Mouse (Mus musculus) ovary, postnatal 10 days (tissue): Measurements from ENCODE around the gene Ppil1.
"Not testable (repeated sequence)": the region's sequence is repeated elsewhere in the genome, so short reads cannot be mapped to it uniquely, and the experiment has no call there.

Experiments
- DNase-seq: peaks from one replicate; pipeline ENCODE4 v3.0.0; 2022; ENCODE audit warnings: low spot score

Ppil1 gene

DNA sequence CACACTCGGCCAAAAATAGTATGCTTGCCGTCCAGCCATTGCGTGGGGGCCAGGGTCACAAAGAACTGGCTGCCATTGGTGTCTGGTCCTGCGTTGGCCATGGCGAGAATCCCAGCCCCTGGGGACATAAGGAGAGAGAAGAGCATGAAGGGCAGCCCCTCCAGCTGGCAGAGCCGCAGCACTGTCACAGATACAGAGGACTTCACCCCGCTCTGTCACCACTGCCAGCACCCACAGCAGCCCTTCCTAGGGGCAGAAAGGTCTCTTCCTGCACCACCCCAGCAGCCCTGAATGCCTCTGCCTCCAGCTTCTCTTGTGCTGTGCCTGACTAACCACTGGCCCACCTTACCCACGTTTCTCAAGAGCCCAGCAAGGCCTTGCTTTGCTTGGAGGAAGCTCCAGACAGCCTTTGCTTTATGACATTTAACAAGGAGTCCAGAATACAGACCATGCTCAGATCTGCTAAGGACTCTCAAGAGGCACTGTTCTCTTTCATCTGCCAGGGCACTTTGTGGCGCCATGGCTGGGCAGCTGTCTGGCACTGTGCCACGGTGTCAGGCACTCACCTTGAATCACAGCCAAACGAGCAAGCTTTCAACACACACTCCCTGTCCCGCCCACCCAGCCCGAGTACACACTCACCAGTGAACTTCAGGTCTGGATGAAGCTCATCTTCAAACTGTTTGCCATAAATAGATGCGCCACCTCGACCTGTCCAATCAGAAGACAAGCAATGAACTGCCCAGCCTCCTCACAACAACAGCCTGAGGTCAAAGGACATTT lies 12.2 kb downstream of the Ppil1 start:
- DNase-seq = no peak

DNA sequence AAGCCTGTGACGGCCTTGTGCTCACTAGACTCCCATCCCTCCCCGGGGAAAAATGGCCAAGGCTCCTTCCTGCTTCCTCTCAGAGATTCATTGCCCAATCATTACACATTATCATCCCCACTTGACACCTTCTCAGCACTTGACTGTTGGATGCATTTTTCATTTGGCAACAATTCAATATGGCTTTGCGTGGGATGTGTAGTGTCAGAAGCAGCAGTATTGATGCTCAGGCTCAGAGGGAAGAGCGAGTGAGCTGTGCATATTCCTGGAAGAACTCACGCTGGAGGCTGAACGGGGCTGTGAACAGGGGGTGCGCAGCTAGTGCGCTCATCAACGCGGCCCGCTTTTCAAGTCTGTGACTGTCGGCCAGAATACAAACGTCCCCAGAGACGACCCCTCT lies 13.0 kb downstream of the Ppil1 start:
- DNase-seq = not testable (repeated sequence)

DNA sequence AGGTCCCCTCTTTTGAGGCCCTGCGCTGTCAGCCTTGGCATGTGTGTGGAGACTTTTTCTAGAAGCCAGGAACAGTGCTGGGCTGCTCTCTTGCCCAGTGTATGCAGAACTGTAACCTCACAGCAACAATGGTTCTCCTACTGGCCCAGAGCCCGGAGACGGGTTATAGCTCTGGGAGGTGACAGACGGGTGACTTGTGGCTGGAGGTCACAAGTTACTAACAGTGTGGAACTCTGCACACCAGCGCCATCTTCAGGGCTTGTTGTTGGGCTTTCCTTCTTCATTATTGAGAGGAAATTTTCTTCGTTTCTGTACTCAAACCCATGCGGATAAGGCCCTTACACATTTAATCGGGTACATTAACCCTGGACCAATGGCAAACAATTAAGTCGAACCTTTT lies 14.5 kb downstream of the Ppil1 start:
- DNase-seq = no peak

DNA sequence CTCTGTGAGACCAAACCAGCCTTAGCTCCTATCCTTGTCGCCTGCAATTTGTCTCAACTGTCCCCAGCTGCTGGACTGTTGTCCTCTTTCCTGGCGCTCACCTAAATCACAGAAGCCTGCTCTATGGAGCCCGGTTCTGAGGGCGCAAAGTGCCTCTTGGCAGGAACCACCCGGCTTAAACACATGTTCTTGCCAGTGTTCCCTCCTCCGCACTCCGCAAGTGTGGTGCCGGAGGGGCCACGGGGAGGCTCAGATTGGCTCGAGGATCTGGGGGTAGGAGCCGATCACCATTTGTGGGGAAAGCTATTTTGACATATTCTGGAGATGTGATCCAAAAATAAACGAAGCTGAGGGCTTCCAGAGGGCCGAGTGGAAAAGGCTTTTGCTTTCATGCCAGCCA lies 16.1 kb downstream of the Ppil1 start:
- no peak for DNase-seq

DNA sequence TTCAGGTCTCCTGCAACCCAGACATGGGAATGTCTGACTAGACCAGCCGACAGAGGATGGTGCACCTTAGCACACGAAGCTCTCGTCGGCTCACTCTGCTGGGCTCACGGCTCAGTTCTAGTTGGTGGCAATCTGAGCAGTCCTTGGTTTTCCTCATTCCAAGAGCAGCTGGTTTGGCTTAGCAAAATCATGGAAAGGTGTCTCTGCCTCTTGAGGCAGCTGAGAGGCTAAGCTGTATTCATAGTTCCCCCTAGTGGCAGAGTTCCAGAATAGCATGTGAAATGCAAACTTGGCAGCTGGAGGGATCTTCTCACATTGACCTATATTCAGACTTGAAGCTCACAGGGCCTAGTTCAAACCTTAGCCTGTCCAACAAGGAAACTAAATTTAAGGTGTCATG lies 17.4 kb downstream of the Ppil1 start:
- DNase-seq = no peak

DNA sequence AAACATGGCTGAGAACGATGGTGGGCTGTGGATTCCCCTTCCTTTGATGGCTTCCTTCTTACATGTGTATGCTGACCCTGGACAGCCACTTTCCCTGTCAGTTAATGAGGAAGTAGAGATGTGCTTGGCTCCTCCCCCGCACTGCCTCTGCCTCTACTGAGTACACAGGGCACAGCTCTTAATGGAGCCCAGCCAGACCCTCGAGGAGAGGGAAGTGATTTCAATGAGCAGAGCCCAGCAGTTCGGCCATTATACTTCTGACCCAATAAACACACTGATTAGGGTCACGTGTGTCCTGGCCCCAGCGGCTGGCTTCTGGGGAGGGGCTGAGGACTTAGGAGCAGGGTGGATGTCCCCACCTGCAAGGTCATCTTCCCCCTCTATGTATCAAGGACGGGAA lies 18.3 kb downstream of the Ppil1 start:
- no peak for DNase-seq

DNA sequence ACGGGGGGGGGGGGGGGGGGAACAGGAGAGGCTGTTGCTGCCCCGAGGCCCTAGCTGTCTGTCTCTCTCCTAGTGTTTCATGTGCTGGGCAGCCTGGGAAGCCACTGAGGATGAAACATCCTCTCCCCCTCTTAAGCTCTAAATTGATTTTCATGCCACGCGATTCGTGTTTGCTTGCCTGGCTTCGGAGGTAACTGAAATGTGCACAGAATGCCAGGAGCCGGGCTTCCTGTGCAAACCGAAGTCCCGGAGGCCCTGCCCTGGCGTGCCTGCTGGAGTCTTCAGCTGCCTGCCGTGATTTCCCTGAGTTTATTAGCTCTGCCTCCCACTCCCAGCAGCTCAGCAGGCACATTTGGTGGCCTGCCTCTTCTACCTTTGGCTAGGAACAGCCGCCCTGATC lies 19.1 kb downstream of the Ppil1 start:
- no peak for DNase-seq

DNA sequence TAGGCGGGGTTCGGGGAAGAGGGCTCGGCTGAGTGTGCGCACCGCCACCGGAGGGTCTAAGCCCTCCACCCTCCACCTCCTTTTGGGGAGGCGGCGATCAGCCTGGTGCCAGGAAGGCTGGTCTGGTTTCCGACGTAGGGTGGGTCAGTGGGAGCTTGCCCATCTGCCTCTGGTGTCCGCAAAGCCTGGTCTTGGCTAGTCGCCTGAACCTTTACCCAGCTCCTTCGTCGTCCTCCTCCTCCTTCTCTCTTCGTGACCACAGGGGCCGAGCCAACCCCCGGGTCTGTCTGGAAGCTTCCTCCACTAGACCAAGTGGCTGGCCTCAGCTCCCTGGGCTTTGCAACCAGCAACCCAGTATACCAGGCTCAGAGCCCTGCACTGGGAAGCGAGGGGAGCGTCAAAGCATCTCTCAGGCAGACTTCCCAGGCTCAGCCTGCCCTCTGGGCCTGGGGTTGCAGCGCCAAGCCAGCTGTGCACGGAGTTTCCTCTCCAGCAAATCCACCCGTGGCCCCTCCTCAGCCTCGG lies 25.5 kb downstream of the Ppil1 start:
- no peak for DNase-seq

DNA sequence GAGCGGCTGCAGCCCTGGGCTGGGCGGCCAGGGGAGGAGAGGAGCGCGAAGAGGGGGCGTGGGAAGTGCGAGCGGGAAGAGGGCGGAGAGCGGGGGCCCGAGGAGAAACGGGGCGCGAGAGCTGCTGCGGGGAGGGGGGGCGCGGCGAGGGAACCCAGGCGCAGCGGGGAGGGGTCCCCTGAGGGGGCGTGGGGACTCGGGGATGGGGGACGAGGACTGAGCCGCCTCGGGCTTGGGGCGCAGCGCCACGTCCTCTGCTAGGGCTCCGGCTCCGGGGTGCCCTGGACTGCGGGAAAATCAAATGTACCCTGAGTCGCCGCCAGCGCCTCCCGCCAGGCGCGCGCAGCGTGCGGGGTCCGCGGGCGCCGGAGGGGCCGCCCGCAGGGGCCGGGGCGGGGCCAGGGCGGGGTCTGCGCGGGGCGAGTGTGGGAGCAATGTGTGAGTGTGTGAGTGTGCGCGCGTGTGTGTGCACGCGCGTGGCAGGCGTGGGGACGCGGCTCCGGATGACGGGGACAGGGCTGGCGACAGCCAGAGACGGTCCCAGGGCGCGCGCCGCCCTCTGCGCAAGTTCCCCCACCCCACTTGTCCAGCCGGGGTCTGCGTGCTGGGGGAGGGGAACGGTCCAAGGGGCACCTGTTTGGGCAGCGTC lies 26.1 kb downstream of the Ppil1 start, which contains the start of gene Cpne5:
Cpne5 (minus strand) TSS at position 396 of the 649 bp plus-strand sequence.
- DNase-seq = no peak

DNA sequence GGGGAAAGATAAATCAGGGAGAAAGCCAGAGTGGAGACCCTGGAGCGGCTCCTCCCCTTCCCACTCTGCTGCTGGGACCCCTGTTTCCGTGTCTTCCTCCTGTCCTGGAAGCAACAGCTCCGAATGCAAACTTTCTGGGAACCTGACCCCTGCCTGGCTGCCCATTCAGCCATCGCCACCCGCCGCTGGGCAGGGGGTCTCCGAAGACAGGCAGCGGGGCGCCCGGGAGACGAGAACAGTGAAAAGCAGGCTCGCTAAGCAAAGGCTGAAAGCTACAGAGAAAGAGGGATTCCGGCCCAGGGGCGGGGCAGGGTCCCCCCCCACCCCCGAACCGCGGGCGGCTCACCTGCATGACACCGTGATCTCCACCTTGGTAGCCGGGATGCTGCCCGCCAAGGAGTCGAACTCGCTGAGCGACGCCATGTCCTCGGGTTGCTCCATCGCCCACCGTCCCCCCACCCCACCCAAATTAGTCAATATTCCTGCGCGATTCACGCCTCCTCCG lies 26.7 kb downstream of the Ppil1 start:
- DNase-seq = no peak

DNA sequence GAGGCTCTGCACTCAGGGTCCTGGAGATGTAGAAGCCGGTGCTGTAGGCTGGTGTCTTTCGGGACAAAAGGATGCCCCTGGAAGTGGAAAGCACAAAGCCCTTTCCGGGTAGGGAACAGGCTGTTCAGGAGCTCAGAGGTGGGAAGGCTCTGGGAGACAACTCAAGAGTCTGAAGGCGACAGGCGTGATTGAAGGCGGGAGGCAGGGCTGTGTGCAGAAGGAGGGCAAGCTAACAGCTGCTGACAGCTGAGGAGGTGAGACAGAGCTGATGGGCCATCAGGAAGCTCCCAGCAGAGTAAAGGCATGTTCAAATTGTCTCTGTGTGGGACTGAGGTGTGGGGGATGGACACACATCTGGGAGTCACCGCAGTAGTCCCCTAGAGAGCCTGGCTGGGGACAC lies 27.9 kb downstream of the Ppil1 start:
- no peak for DNase-seq

DNA sequence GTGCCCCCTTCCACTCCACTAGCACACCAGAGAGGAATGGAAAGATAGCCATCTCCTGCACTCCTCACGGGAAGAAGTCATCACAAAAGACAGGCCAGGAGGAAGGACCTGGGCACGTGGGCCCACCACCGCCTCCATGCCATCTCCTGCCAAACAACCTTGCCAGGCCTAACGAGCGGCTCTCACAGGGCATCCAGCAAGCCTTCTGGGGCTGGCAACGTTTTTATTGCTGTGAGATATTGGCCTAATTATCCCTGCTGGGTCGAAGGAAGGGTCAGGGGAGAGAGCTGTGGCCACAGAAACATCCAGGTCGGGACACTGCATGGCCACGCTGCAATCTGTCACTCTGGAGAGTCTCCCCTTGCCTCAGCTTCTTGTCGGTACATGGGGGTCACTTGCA lies 32.9 kb downstream of the Ppil1 start:
- no peak for DNase-seq

DNA sequence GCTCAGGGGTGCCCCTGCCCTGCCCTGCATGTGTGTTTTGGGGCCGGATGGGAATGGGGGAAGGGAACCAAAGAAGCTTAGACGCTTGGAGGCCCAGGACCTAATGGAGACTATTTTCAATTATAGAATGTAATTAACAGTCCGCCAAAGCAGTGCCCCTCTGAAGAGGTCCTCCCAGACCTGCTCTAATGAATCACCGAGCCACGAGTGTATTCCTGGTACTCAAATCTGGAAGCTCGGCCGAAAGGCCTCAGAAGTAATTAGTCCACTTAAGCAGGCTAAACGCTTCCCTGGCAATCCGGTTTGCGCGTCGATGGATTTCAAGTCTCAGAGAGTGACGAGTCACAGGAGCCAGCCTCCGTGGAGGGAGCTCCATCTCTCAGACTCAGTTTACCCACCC lies 43.4 kb downstream of the Ppil1 start:
- no peak for DNase-seq

DNA sequence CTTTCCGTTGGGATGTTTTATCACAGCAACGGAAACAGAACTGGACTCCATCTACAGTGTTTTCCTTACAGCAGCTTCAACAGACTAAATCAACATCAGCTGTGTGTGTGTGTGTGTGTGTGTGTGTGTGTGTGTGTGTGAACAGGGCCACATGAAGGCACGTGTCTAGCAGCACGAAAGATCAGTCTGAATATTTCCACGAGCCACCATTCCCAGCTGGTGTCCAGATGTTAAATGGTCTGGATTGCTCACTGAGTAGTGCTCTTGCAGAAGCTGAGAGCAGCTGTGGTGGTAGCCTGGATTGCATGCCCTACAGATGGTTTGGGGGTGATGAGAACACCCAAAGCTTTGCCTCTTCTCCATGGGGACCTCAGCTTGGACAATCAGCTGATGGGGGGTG lies 46.0 kb downstream of the Ppil1 start:
- no peak for DNase-seq

DNA sequence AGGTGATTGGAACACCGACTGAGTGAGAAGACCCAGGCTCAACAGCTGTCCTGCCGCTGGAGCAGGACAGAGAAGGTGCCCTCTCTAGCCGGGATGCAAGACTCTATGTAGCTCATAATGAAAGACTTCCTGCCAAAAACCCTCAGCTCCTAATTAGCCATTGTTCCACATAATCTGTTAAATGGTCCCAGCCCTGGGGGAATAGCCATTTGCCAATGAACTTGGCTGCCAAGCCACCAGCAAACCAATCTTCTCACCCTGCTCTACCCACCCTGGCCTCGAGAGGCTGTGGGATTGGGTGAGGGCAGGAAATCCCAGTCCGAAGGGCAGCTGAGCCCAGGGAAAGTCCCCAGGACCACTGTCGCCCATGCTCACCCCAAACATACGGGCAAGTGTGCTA lies 47.9 kb downstream of the Ppil1 start:
- no peak for DNase-seq

DNA sequence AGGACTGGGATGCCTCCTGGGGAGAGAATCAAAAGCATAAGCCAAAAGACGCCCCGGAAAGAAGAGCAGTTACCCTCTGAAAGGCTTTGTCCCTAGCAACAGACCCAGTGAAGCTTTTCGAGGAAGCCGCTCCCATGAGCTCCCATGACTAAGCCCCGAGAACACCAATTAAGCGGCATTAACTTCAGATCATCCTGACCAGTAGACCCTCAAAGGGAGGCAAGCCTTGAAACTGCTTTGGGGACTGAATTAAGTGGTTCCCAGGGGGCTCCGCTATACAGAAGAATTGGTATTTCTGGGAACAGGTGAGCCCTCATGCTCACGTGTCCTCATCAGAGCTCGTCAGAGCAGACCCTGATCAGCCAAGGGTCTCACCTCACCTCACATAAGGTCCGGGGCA lies 49.3 kb downstream of the Ppil1 start:
- DNase-seq = no peak

DNA sequence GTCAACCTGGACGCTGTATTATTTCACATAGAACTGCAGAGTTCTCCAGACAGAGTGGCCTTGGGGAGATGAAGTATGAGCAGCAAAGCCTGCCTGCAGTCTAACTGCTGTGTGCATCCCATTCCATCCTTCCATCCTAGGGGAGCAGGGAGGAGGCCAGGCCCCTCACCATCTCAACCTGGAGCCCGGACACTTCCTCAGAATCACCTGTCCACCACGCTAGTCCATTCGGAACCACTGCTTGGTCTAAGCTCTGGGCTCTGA lies 49.9 kb downstream of the Ppil1 start:
- DNase-seq = no peak

DNA sequence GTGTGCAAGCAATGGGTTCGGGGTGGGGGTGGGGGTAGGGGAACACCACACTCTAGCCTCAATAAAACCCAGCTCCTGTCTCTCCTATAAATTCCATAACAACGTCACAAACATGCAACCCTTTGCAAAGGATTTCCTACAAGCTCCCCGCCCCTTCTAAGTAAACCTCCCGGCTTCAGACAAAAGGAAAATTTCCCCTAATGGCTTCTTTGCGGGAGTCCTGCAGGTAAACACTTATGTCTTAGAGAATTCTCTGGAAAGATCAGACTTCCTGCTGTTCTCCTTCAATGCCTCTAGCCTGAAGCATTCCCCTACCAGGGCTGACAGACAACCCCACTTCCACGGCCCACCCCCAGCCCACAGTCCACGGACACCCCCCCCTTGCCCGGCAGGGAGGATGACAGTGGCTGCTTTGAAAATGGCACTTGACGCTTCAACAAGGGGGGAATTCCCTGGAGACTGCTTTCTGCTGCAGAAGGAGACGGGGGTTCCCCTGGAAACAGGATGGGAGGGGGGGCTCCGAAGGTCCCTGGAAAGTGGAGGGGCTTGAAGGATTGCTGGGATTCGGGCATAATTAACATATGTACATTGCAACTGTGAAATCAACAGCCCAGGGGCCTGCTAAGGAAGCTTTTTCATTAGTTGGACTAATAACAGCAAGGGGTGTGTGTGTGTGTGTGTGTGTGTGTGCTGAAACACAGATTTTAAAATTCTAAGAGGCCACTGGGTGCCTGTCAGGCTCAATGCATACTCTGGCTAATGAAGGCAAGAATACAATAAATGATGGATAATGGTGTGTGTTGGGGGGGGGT lies 50.4 kb downstream of the Ppil1 start:
- DNase-seq = no peak

DNA sequence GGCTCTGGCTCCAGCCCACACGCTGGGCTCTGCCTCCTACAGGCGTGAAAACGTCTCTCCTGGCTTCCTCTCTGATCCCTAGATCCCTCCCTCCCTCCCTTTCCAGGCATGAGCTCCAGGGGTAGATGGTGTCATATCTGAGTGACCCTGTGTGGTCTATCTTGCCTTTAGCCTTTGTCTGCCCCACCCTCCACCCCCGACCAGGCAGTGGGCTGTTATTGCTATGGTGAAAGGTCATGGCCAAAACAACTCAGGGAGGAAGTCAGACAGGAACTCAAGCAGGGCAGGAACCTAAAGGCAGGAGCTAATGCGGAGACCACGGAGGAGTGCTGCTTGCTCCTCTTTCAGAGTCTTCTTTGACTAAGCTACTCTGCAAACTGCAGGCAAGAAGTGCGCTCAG lies 52.1 kb downstream of the Ppil1 start:
- DNase-seq = no peak

DNA sequence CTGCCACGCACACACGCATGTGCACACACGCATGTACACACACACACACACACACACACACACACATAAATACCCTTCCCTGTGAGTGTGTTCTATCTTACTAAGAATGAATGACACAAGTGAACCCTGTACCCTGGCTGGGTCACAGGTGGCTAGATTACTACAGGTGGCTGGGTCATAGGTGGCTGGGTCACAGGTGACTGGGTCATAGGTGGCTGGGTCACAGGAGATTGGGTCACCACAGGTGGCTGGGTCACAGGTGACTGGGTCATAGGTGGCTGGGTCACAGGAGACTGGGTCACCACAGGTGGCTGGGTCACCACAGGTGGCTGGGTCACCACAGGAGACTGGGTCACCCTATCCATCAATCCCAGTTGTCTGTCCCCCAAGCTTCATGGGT lies 53.9 kb downstream of the Ppil1 start:
- no peak for DNase-seq

DNA sequence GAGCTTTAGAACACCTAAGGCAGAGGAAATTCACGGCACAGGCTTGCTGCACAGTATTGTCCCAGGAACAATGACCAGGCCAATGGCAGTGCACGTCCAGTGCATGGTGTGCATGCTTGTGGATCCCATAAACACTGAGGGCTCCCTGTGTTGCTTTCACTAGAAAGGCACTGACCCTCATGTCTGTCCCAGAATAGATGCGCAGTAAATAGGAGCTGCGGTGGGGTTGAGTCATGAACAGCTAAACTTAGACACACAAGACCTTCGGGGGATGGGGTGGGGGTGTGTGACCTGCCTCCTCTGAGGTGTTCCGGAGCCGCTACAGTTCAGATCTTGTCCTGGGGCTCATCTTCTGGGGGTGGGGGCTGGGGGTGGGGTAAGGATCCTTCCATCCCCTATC lies 57.9 kb downstream of the Ppil1 start:
- no peak for DNase-seq

DNA sequence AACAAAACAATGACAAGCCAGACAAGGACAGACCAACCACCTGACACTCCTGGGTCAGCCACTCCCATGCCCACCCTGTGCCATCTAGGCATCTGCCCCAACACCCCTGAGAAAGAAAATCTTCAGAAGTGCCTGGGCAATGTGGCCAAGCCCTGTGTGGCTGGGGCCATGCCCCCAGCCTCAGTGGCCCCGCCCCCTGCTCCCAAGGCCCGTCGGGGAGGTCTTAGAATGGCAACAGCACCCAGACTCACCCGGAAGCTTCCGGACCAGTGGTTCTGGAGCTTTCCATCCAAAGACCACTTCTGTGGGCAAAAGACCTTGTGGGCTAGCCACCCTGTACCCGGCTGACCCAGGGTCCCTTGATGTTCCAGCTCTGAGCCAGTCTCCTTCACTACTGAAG lies 61.4 kb downstream of the Ppil1 start:
- DNase-seq = no peak
